Mouse (Mus musculus) gastrocnemius, adult 18-20 months (tissue): ENCODE results near the gene Prokr2. TPM values are rescaled to one million over a fixed set of nuclear protein-coding genes. Genes with fewer than 3 reads are reported as not detected.

Experiments
- total RNA-seq, 2 experiments: library from RNA; stranded (reverse); gene quantifications; 2 replicates each; pipeline ENCODE4 v1.2.3; 2021

Gene Prokr2
- total RNA-seq, 2 experiments from 2014 or later: not detected

Other genes with a start within 250 kb of the Prokr2 start
- 10 to 100 TPM in 1 of 2 experiments, 1 to 10 TPM in 1; 9.4 to 12.9 TPM for gene Slc23a2, start 240.3 kb downstream of the Prokr2 start, total RNA-seq
- 10 to 100 TPM; 27.2 to 28.8 TPM for gene Tmem230, start 137.6 kb downstream of the Prokr2 start, total RNA-seq
- 10 to 100 TPM; 18.1 to 19.8 TPM for gene Pcna, start 132.1 kb downstream of the Prokr2 start, total RNA-seq
- 10 to 100 TPM; 14.6 to 20.6 TPM for gene Cds2, start 122.3 kb downstream of the Prokr2 start, total RNA-seq
- gene Gpcpd1, start 202.3 kb upstream of the Prokr2 start, total RNA-seq: 100 to 1,000 TPM; 220 to 252 TPM